Mouse (Mus musculus) hematopoietic stem cell, adult 5-6 weeks (primary cell): ENCODE measurements at regions not wholly inside any gene's neighbourhood (a gene's known extent, or its start where the extent isn't known, plus 50 kb on each side); places are given as distances from the start of the nearest gene placed in this dataset.

ENCODE experiments used
- ATAC-seq, 2 experiments: fragments of 125-278 bp in 1 of 2; replicated peaks in 1 of 2; 2 replicates each; pipeline ENCODE4 v1.8.0; 2016 to 2017; ENCODE audit warnings: inconsistent platforms in 2 of 2, mild to moderate bottlenecking in 2 of 2, moderate number of reproducible peaks in 2 of 2, low read depth in 1 of 2, moderate TSS enrichment in 1 of 2; ENCODE audit not compliant: low FRiP score in 2 of 2, poor library complexity in 2 of 2, severe bottlenecking in 2 of 2, insufficient read depth in 1 of 2, low TSS enrichment in 1 of 2

DNA sequence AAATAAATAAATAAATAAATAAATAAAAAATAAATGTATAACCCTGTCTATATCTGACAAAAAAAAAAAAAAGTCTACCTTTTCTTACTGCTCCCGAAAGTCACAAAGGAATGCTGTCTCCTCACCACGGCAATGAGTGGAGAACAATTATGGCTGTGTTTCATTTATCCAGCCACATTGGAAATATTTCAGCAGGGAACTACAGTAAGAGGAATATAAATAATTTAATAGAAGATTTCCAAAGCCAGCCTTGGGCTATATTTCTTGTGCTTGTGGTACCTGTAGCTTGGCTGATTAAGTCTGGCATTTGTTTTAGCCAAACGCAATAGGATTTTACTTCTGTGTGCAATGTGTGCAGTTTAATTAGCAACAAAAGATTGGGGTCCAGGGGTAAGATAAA is 98.8 kb upstream of the Tac1 start:
- ATAC-seq = no peak

DNA sequence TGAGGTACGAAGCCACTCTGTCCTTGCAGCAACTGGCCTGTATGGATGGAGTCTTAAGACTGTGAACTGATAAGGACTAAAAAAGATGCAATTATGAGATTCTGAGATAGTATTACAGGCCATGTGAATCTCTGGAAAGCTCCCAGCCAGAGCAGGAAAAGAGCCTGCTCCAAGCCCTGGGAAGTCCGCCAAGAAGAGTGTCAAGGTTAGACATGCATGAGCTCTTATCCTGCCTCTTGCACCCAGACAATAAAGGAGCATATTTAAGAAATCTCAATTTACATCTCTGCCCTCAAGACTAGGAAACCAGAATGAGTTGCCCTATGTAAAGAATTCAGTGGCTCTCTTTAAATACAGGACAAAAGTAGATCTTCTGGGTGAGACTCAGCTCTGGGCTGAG is 90.8 kb upstream of the Tac1 start:
- no peak for ATAC-seq

DNA sequence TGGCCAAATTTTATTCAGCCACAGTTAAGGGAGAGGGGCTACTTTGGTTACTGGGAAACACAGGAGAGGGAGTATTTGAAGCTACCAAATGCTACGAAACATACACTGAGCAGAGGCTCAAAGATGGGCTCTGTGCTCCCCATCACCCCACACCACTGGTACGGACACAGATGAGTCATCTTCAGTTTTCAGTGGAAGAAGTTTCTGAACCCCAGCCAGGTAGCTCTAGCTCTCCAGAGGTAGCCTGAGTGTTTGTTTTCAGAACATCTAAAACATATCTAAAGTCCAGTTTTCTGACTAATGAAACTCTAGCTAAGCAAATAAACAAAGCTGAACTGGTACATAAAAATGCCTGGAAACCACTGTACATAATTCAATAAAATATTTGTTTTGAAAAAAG is 90.3 kb upstream of the Tac1 start:
- ATAC-seq = no peak

DNA sequence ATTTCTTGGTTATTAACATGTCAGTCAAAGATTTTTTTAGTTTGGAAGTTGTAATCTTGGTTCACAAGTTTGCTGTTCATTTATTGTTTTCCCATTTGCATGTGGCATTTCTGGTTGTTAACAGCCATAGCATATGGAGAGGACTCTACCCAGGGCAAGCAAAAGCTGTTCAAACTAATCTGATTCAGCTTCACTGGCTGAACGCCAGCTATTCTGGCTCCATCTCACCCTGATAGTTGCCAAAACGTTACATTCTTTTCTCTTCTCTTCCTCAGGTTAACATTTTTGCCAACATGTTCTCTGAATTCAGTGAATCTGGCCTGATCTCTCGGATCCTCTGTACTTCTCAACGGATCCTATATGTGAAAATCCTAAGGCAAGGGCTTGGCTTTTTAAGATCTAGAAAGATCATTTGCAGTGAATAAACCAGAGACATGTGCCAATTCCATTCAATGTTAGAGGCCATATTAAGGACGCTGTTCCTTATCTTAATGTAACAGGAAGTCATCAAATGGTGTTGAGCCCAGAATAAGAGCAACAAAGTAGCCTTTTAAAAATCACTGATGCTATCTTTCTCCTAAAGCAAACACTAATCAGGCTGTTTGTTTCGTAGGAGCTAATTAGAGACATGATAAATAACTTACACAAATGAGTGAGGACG is 82.2 kb upstream of the Tac1 start:
- no peak for ATAC-seq

DNA sequence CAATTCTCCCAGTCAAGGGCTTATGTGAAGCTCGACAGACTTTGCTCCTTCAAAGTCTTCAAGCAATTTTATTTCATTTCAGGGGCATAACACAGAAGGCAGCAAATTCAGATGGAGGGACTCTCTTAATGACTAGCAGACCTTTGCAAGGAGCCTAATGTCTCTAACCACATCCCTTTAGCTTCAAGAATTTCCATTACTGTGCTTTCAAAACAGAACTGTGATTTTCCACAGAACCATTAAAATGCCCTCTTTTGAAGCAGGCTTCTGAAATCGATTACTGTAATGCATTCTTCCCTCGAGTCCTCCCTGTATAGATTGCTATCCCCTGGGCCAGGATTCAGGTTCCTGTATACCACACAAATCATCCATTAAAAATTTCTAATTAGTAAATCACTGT is 80.9 kb upstream of the Tac1 start:
- ATAC-seq = no peak

- no peak for ATAC-seq
Measured at GRCm38 (mm10) chr6:7476907-7477306, 77.8 kb upstream of the Tac1 start.

DNA sequence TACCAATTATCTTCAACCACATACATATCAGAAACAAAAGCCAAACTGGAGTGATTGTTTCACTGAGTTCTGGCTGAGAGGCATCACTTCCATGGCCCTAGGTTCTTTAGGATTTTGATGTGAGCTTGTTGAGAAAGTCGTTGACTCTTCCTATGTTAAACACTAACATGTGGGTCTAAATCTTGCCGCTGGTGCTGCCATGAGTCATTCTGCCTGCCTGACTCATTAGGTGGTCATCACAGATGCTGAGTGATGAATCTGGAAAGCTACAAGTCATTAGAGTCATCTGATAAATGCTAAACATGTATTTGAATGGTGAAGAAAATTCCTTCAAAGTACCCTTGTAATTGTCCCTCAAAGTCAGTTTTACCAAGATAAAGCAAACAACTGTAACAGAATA is 60.4 kb upstream of the Tac1 start:
- no peak for ATAC-seq

GRCm38 (mm10) chr6:7496766-7497165 is 57.9 kb upstream of the Tac1 start:
- ATAC-seq = no peak
